Mouse (Mus musculus) cerebellum, adult 9-11 months (tissue): ENCODE results near the gene Cand2.

Source experiments
- DNase-seq: peaks from one replicate; pipeline ENCODE4 v3.0.0; 2022

Gene Cand2

GRCm38 (mm10) chr6:115832152-115832850, 58.0 kb downstream of the Cand2 start:
- DNase-seq, result no peak

- DNase-seq, result no peak
These were observed 59.5 kb downstream of the Cand2 start for GRCm38 (mm10) chr6:115833861-115834260.

DNA sequence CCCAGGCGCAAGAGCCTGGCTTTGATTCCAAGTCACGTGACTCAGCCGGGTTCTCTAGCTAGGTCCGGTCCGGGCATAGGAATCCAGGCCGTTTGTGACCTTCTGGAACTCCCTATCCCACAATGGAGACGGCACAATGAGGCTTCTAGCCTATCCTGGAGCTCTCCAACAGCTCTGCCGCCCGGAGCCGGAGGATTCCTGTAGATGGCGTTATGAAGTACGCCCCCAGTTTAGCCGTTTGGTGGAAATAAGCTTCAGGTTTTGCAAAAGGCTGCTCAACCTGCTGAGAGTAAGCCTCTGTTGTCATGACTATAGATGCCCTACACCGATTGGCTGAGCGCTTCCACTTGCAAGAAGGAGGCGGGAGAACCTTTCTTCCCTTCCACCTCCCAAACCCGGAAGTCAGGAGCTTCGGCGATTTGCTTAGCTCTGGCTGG, 63.8 kb downstream of the Cand2 start, which contains the start of gene Efcab12:
Gene Efcab12, minus strand, starts transcription at position 252 of the 437 bp plus-strand sequence.
- peak; percentile 85 for DNase-seq

- no peak for DNase-seq
These were observed 64.4 kb downstream of the Cand2 start for GRCm38 (mm10) chr6:115838745-115839144.

- no peak for DNase-seq
These were observed 70.7 kb downstream of the Cand2 start for GRCm38 (mm10) chr6:115845006-115845405.

DNA sequence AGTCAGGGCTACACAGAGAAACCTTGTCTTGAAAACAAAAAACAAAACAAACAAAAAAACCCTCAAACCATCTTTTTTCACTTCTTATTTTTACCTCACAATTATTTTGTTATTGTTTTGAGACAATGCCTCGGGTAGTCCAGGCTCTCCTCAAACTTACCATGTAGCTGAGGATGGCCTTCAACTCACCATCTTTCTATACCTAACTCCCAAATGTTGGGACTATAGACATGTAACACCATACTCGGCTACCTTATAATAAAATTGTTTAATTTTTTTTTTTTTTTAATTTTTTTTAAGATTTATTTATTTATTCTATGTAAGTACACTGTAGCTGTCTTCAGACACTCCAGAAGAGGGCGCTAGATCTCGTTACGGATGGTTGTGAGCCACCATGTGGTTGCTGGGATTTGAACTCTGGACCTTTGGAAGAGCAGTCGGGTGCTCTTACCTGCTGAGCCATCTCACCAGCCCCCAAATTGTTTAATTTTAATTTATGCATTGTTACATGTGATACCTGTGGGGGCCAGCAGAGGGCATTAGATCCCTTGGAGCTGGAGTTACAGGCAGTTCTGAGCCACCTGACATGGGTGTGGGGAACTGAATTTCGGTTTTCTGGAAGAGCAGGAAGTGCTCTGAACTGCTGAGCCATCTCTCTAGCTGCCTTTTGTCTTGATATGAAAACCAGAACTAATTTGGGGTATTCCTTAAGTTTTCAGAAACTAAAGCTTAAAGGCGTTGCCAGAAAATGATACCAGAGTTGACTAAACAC, 72.5 kb downstream of the Cand2 start:
- DNase-seq, result peak; percentile 53

GRCm38 (mm10) chr6:115848598-115849304, 74.4 kb downstream of the Cand2 start:
- DNase-seq, result no peak

- DNase-seq, result no peak
These were observed 78.2 kb downstream of the Cand2 start for GRCm38 (mm10) chr6:115852446-115853090.

DNA sequence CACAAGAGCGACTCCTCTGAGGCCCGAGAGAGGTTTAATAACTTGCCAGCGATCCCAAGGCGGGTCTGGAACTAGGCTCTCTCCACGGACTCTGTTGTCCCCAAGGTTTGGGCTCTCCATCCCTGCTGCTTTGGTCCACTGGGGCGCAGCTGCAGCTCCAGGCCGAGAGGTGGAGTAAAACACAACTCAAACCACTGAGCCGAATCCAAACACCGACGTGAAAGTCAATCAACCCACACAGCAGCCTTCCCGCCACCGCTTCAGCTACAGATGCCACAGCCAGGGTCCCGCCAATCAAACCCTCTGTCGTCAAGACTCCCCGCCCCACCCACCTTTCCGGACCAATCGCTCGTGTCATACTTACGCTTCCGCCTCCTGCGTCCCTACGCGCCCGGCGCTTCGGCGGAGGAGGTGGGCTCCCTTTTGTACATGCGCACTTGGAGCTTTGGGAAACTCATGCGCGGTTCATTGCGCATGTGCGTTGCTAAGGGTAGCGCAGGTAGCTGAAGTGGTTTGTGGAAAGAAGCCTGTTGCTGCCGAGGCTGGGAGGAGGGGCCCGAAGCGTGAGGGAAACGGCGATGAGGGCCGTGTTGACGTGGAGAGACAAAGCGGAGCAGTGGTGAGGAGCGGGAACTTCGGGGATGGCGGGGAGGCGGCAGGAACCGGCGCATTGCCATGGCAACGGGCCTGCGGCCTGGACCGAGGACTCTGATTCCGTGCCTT, 78.9 kb downstream of the Cand2 start, which contains the start of the genes Mbd4 and Ift122:
Gene Mbd4, minus strand, starts transcription at position 281 of the 723 bp plus-strand sequence.
Gene Ift122, plus strand, starts transcription at position 380 of the 723 bp plus-strand sequence.
- DNase-seq, result peak; percentile 99

DNA sequence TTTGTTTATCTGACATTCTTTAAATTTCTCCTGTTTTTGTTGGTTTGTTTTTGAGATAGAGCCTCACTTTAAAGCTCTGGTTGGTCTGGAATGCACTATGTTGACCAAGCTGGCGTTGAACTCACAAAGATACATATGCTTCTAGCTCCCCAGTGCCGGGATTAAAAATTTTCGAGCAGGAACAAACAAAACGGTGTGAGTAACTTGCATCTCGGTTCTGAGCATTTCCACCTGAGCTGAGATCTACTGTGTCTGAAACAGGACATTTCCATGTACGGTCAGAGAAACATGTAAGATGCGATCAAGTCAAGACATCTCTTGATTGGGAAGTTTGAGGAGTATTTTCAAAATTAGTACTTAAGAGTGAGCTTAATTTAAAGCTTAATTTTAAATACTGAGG, 79.6 kb downstream of the Cand2 start:
- no peak for DNase-seq

GRCm38 (mm10) chr6:115854432-115854831, 80.1 kb downstream of the Cand2 start:
- DNase-seq, result no peak
